Mouse (Mus musculus) retina, postnatal 1 day (tissue): ENCODE measurements around the gene Pold2.

Experiments
- DNase-seq: peaks from one replicate; pipeline ENCODE4 v3.0.0-alpha.2; 2012

Gene Pold2

GRCm38 (mm10) chr11:5877921-5878526 lies at the start of gene Pold2:
Pold2 (minus strand) TSS chr11:5878292.
- peak; percentile 99 for DNase-seq

DNA sequence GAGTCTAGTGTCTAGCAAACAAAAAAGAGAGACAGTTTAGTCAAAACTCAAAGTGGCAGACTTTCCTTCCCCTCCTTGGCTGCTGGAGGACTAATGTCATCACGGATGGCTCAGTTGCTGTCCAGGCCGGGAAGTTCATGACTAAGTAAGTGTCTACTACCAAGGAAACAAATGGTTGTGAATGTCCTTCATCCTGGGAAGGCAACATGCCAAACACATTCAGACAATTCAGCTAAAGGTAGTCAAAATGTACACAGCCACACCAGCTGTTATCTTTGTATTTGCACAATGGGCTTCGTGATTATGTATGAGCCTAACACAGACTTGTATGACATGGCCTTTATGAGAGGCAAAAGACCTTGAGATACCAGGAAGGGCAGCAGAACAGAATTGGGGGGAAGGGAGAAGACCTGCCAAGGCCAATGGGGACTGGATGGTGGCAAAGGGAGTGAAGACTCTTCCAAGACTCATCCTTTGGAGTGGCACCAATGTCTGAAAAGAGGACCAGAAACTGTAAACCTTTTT lies 48.7 kb upstream of the Pold2 start:
- no peak for DNase-seq

DNA sequence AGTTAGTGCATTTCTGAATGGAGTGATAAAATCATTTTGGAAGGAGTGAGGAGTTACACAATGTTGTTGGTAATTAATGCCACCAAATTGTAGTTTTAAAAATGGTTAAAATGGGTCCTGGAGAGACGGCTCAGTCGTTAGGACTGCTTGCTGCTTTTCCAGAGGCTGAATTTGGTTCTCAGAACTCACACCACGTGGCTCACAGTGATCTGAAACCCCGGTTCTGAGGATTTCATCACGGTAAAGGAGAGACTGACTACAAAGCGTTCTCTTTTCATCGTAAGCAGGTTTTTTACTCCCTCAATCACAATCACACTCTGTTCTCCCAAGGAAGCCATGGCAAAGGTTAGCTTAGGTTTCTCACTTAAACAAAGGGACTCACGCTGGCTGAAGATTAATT lies 46.6 kb upstream of the Pold2 start:
- DNase-seq = no peak

DNA sequence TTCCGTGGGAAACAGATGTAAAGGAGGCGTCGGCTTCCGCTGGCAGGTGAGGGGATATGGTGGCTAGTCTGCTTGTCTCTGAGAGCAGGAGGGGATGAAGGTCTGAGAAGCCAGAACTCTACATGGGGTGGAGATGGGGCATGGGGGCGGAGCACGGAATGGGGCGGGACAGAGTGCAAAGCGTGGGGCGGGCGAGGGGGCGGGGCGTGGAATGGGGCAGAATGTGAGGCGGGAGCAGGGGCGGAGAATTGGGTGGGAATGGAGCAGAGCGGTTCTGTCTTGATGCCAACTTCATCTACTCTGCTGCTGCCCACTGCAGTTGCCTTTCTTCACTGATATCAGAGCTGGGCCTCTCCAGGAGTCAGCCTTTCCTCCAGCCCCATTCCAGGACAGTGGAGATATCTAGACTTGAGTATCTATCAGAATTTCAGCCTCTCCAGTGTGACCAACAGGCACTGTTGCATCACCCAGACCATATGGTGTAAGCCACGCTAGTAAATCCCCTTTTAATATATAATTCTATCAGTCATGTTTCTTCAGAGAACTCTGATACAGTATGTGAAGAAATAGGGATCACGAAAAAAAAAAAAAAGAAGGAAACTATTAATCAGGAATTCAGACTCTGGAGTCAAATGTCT lies 42.4 kb upstream of the Pold2 start:
- DNase-seq = no peak

DNA sequence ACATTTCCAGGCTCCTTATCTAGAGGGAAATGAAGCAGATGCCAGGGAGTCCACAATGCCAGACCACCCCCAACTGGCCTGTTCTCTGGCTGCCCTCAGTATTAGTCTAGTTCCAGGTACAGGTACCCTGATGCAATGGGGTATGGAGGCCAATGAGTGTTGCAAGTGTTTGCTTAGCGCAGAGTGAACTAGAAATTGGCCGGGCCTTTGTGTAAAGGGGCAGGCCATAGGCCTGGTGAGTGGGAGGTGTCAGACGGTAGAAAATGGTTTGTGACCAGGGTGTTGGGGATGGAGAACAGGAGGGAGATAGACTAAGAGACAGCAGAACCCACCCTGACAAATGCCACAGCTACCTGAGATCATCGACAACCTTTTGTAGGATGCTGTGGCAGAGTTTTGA lies 41.5 kb upstream of the Pold2 start:
- no peak for DNase-seq

- no peak for DNase-seq
These were observed 40.0 kb upstream of the Pold2 start for GRCm38 (mm10) chr11:5918111-5918510.

GRCm38 (mm10) chr11:5916178-5916548 lies 38.1 kb upstream of the Pold2 start:
- no peak for DNase-seq

DNA sequence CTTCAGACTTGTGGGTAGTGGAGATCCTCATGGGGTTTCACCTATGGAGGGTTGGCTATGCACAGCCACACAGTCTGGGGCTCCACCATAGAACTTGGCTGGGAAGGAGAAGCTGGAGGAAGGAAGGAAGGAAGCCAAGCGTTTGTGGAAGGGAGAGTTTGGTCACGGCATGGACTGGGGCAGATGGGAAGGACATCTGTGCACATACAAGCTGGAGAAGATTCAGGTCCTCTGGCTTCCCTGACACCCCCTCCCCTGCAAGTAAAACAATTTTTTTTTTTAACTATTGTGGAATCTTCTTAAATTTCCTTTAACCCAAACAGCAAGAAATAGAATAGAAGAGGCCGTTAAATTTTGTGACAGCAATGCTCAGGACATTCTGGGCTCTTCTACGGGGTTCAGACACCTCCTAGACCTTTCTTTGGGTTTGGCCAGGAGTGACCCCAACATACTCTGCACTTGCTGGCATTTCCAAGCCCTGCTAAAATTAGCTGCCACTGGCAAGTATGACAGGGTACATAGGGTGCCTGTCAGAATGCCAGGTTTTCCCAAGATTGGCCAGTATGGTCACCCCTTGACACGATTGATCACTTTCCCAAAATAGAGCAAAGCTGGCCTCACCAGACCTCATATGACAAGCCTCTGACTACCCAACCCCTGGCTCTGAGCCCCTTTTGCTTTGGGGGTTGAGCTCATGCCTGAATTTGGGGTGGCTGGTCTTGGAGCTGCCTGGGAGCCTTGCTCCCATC lies 37.5 kb upstream of the Pold2 start:
- DNase-seq = no peak

GRCm38 (mm10) chr11:5914940-5915339 lies 36.8 kb upstream of the Pold2 start:
- no peak for DNase-seq

DNA sequence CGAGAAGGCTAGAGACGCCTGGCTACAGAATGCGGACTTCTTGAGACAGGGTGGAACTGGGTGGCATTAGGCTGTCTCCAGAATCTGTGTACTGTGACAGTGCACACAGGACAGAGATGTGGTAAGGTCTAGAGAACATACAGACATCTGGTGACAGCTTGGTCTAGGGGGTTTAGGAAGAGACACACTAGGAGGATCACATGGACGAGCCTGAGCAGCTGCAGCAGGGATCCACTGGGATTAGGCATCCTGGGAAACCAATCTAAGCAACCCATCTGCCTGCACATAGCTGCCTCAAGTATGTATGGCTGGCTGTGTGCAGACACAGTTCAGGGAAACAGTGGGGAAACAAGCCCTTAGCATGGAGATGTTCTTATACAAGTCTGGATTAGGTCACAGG lies 35.8 kb upstream of the Pold2 start:
- DNase-seq = peak; percentile 77

DNA sequence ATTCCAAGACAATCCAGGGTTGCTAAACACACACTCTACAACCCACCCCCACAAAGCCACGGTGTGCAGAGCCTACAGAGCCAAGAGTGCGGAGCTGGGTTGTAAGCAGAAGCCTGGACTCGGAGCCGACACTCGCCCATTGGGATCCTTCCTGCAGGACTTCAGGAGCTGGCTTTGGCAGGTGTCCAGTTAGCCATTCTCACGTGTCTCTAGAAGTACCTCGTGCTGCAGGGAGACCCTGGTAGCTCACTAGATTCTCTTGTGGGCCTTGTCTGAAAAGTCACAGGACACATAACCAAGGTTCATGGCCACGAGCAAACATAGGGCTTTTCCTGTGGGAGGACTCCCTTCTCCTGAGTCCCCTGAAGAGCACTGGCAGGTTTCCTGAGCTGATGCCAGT lies 35.2 kb upstream of the Pold2 start:
- no peak for DNase-seq

DNA sequence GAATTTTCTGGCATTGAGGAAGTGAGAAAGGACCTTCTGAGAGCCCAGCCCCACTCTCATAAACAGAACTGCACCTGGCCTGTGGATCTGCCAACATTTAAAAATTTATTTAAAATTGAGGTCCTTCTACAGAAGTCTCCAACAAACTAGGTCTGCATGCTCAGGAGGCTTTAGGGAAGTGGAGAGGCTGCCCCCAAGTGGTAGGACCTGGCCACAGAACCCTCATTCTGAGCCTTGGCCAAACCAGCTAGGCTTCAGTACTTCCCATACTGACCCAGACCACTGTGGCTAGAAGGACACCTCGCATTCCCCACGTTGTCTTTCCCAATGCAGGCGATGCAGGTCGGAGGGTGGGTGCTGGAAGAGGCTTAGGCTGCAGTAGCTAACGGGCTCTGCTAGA lies 34.5 kb upstream of the Pold2 start:
- DNase-seq = peak; percentile 59

DNA sequence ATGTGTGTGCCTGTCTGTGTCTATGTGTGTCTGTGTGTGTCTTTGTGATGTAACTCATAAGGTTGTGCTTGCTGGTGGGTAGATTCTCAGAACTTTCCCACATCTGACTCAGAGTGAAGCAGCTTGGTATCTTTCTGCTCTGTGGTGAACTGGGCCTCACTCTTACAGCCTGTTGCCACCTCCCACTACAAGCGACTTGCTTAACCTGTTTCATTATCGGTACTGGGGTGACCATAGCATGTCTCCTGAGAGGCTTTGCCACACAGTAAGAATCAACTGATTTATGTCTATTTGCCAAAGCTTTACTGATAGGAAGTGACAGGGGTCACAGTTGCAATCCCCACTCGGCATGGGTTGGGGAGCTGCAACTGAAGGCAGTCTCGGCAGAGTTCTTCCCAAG lies 30.6 kb upstream of the Pold2 start:
- DNase-seq = no peak

DNA sequence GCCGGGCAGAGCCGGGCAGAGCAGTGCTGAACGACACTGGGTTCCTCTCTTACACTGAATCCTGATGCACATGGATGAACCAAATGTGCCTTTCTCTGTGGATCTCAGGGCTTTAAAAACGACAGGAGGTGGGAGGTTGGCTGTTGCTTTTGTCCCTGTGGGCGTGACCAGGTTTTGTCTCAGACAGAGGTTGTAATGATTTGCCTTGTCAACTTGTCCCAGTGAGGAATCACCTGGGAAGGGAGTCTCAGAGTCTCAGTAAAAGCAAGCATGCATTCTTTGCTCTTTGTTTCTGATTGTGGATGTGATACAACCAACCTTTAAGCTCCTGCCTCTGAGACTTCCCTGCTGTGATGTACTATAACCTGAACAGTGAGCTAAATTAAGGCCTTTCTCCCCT lies 29.0 kb upstream of the Pold2 start:
- DNase-seq = no peak

DNA sequence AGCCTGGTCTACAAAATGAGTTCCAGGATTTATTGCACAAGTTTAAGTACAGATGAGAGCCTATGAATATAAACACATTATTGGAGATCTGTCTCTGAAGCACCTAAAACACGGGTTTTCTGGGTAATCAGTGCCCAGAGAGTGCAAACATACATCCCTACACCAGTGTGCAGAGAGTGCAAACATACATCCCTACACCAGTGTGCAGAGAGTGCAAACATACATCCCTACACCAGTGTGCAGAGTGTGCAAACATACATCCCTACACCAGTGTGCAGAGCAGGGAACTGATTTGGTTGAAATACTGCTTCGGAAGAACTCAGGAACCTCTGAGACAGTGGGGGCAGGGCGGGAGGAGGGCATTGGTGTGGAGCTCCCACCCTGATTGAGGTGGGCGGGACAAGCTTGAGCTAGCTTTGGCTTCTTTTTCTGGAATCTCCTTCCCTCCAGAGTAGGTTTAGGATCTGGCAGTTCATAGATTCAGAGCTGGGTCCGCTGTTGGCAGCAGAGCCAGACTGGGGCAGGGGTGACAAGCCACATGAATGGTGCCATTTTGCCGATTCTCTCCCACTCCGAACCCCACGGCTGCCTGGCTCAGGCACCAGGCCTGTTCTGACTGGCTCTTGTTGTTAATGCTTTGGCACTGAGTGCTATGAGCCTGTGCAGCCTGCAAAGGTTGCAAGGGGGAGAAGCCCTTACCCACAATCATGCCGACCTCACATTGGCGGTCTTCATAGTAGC lies 27.9 kb upstream of the Pold2 start:
- no peak for DNase-seq

DNA sequence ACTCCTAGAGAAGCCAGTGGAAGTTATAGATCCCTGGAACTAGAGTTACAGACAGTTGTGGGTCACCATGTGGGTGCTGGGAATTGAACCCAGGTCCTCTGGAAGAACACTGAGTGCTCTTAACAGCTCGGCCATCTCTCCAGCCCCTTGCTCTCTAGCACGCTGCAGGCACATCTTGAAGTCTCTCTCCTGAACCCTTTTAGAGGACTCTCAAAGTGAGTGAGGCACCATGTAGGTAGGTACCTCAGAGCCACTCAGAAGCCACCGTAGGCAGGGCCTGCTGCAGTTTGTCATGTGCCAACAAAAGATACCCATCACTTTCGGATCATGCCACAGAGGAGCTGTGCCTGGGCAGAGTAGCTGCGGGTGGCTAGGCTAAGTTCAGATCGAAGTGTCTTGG lies 26.8 kb upstream of the Pold2 start:
- DNase-seq = no peak

GRCm38 (mm10) chr11:5904357-5904756 lies 26.3 kb upstream of the Pold2 start:
- no peak for DNase-seq

GRCm38 (mm10) chr11:5903844-5904243 lies 25.8 kb upstream of the Pold2 start:
- DNase-seq = no peak

DNA sequence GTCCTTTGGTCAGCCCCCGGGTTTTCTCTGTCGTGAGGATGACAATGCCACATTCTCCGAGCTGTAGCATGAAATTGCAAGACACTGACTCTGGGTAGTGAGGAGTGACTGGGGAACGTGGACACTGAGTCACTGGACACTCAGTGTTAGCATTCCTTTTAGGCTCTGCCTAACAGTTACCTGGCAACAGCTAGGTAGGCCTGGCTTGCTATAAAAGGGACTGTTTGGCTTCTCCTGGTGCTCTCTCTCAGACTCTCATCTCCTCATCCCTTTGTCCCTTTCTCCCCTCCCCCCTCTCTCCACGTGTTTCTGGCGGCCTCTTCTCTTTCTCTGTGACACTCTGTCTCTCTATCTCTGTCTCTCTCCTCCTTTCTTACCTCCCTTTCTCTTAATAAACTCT lies 24.3 kb upstream of the Pold2 start:
- no peak for DNase-seq

DNA sequence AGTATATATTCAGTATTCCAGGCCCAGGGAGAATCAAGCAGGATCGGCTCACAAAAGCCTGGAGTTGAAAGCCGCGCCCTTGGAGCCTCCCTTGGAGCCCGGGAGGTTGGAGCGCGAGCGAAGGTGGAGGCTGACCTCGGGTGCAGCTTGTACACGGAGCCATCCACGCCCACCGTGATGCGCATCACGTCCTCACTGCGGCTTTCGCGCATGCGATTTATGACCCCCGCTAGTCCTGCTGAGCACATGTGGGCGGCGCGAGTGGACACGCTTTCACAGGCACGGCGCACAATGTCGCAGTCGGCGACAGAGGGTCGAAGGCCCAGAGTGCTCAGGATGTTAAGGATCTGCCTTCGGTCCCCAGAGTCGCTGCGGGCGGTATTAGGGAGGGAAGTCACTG lies 23.9 kb upstream of the Pold2 start:
- DNase-seq = peak; percentile 91

DNA sequence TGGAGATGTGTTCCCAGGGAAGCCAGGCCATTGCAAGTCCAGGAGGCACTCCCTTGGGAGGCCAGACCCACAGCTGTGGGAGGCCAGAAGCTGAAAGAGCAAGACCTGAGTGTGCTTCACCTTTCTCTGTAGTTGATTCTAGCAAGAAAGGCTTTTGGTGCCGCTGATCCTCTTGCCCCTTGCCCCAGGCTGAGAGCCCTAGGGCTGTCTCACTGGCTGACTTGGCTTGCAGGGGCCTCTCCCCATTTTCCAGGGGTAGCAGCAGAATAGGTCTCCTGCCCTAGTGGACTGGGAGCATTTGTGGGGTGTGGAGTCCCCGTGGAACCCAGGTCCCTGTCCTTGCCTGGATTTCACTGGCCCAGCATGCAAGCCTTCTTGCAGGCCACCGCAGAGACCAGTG lies 23.2 kb upstream of the Pold2 start:
- no peak for DNase-seq

GRCm38 (mm10) chr11:5899286-5899685 lies 21.2 kb upstream of the Pold2 start:
- no peak for DNase-seq

DNA sequence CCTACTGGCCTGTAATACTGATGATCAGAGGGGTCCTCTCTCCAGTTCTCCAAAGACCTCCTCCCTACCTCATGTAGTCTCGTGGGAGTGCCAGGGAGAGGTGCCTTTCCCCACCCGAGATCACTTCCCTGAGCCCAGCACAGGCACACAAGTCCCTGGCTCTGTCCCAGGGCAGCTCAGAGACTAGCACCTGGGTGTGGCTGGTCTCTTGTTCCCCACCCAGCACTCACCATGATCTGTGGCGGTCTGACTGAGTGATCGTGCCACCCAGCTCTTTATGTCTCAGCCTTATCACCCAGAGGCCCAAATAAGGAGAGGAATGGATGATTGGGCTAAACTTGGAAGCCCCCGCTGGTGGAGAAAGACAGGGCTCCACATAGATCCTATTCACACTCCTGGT lies 20.4 kb upstream of the Pold2 start, which contains the start of gene Myl7:
Gene Myl7 (minus strand): TSS at position 252 of the 400 bp plus-strand sequence.
- DNase-seq = no peak
